Mouse (Mus musculus): ENCODE data around the gene Rubcn.
A peak's percentile ranks its signal among the peaks of the same experiment; 100 is the strongest.

The Rubcn gene

DNA sequence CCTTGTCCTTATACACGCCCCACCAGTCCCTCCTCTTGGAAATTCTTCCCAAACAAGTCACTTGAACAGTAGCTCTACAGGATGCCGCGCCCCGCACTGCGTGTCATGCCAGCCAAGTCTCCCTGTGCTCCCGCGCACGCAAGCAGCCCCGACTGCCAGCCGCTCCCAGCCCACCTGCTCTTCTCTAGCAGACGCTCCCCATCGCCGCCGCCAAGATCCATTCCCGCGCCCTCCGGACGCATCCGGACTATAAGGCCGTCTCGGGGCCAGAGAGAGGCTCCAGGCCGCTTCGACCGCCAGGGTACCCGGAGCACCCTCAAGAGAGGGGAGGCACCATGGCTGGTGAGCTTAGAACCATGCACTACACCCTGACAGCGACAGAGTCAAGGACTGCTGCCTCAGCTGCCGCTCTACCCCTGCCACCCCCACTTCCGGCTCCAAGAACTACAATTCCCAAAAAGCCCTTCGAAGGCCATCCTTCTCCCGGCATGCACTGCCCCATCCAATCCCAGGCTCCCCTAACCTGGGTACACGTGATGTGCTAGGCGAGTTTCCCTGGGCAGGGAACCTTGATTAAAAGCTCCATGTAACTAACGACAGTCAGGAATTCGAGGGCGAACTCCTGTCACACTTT, 9.5 kb downstream of the Rubcn start:
- peak; percentile 86 for DNase-seq

DNA sequence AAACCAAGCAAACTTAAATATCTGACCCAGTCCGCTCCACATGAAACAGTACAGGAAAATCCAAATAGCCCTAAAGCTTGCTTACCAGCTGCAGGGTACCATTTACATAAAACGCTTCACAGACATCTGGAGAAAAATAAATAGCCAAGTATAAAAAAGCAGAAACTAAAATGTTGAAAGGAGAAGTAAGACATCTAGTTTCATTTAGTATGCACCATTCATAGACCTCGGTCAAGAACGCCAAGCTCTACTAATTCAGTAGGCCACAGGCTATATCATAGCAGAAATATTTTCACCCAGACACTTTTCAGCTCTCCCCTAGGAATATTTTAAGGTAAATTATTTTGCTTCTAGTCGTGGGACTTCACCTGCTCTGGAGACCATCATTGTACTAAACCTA, 10.9 kb downstream of the Rubcn start:
- DNase-seq, result no peak

DNA sequence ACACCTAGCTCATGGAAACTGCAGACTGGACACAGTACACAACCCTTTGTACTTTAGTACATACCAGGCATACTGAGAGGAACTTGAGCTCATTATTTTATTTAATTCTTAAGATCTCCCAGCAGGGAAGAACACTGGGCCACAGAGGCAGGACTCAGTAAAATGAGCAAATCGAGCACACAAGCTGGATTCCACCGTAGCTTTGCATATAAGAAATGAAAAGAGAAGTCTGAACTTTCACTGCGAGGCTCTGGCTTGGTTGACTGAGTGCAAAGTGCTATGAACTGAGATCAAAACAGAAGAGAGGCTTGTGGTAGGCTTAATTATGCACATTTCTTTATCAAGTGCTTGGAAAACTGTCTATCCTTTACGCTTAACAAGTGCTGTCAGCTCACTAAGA, 12.2 kb downstream of the Rubcn start:
- no peak for DNase-seq

GRCm38 (mm10) chr16:32861813-32862385, 15.7 kb downstream of the Rubcn start:
- DNase-seq, result no peak

GRCm38 (mm10) chr16:32858771-32859636, 18.6 kb downstream of the Rubcn start:
- no peak for DNase-seq

DNA sequence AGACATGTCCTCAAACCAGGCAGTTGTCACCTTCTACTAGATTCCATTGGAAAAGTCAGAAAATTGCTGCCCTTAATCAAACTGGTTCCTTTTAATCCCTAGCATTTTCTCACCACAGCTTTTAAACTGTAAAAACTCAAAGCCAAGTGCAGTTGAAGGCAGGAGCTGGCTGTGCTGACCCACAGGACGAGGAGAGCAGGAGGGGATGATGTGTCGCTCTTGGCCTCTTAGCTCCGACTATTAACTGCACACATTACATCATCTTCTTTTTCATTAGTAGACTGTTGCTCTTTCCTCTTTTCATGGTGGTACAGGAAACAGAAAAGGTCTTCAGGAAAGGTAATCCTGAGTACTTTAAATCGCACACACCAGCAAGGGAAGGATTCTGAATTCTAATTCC, 19.2 kb downstream of the Rubcn start:
- no peak for DNase-seq

GRCm38 (mm10) chr16:32856751-32857150, 20.8 kb downstream of the Rubcn start:
- no peak for DNase-seq

DNA sequence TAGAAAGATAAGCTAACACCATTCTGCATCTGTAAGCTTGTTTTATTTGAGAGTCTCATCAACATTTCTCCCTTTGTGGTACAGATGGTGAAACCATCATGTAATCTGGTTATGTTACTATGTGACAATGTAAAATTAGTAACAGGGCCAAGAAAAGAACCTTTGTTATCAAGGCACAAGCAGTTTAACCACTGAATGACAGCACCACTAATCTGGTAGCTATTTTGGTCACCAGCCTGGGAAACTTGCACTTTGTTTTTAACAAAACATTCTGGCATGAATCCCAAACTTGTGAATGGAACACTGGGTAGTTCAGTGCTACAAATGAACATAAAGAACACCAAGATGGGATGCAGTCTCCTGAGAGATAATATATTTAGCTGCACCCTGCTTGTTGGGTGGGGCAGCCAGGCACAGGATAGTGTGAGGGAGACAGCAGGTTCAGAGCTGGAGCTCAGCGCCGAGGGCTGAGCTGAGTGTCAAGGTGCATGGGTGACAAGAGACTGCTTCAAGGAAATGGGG, 23.5 kb downstream of the Rubcn start:
- DNase-seq, result peak; percentile 48

DNA sequence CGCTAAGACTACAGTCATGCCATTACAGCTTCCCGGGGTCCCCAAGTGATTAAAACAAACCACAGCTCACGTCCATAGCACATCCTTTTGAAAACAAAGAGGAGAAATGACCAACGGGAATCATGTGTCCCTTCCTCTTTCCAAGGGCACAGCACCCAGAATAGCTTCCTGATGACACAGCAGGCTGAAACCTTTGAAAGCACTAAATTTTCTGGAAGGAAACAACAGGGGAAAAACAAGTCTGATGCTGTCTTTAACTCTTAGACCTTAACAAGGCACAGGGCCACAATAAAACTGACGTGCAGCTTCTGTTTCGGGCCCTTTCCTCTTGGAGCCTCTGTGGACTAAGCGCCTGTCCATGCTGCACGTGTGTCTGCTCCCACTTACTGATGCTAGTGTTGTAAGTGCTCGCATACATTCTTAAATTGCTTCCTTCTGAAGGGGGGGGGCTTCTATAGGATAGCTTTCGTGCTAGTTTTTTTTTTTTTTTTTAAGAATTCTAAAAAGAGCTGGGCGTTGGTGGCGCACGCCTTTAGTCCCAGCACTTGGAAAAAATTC, 24.0 kb downstream of the Rubcn start:
- DNase-seq, result peak; percentile 41

DNA sequence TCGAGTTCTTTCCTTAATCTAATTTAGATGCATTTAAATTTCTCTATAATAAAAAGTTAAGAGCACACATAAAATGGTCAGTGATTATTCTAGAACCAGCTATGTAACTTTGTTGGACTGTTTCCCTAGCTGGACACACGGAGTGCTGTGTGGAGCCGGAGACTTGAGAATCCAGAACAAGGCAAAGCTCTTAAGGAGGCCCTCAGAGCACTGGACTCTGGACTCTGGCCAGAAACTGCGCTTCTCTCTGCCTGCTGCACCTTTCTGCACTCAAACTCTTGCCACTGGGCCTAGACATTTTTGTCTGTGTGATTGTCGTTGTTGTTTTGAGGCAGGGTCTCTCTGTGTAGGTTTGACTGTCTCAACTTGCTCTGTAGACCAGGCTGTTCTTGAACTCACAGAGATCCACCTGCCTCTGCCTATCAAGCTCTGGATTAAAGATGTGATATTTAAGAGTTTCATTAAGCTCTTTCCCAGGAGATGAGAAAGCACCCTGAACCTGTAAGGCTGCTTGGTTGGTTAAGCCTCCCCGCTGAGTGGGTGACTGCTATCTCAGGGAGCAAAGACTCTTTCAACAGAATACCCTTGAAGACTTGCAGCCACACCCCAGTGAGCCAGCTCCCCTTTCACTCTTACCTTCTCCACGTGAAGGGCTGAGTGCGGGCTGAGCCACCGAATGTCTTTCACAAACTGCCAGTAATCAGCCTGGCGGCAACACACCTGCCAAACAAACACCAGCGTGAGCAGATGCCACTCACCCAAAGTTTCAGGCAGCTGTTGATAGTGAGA, 28.3 kb downstream of the Rubcn start:
- DNase-seq, result peak; percentile 50

- DNase-seq, result no peak
Observed at GRCm38 (mm10) chr16:32847103-32847502, 30.5 kb downstream of the Rubcn start.

- DNase-seq, result no peak
Observed at GRCm38 (mm10) chr16:32831501-32831900, 46.1 kb downstream of the Rubcn start.

GRCm38 (mm10) chr16:32829104-32829503, 48.5 kb downstream of the Rubcn start:
- no peak for DNase-seq

DNA sequence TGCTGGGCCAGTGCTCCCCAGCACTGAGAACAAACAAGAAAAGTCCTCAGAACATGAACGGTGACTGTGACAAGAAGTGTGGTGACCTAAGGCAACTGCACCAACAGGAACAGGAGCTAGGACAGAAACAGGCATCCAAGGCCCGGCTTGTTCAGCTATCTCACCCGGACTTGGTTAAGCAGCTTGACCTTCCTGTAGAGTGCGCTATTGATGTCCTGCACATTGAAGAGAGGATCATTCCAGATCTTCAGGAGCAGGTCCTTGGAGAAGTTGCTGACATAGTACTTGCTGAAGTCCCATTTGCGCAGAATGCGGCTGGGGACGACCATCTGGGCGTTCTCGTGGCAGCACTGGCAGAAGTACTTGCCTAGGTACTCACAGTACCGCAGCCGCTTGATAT, 51.0 kb downstream of the Rubcn start:
- DNase-seq, result peak; percentile 20

DNA sequence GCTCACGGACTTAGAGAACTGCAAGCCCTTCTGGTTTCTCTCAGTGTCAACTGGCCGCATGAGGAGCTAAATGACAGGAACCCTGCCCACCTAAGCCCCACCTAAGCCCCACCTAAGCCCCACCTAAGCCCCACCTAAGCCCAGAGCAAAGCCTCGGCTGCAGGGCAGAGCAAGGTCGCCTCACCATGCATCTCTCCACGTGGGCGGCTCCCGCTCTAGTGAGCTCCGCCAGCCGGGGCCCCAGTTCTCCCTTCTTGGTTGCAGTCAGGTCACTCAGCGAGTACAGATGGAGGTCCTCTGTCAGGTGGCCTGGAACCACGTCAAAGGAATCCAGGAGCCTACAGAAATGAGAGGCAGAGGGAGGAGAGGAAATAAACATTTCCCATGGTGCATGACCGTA, 52.2 kb downstream of the Rubcn start:
- no peak for DNase-seq

DNA sequence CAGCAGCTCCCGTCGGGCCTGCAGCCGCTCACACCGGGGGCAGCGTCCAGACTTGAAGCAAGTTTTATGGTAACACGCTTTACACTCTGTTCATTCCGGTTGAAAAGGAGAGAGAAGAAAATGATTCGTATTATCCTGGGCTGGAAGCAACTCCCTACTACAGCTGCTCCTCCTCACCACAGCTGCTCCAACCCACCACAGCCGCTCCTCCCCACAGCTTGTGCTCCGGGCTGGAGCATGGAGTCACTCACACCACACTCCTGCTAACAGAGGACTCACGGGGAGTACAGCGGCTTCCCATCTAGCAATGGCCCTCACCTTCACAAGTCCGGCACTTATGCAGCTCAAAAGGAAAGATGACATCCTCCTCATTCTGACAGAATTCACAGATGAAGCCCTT, 53.5 kb downstream of the Rubcn start:
- no peak for DNase-seq

DNA sequence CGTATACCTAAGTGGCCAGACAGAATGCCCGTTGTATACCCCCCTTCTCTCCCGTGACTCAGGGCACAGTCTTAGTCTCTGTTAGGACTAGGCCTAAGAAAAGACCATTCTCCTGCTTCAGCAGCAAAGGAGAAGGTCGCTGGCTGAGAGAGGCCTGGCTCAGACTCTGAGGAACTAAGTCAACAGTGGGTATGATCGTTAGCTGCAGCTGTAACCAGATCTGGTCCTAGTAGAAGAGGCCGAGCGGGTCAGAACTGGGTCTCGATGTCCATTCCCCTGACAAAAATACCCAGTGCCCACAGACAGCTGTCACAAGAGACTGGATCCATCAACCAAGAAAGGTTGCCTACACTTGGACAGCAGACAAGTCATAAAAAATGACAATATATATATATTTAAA, 54.1 kb downstream of the Rubcn start:
- DNase-seq, result no peak

DNA sequence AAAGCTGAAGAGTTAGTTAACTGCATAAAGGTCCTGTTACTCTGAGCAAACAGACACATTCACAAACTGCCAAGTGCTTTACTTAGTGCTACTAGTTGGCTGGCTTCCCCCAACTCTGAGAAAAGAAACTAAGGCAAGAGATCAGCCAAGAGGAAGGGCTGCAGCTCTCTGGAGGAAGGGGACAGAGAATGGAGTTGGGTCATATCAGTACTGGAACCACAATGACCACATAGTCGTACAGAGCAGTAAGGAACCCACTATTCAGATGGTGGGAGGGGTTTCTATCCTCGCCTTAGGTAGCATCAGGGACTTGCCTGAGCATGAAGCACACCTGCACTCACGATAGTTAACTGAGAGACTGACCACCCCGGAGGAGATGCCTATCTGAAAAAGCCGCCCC, 54.7 kb downstream of the Rubcn start:
- DNase-seq, result no peak

DNA sequence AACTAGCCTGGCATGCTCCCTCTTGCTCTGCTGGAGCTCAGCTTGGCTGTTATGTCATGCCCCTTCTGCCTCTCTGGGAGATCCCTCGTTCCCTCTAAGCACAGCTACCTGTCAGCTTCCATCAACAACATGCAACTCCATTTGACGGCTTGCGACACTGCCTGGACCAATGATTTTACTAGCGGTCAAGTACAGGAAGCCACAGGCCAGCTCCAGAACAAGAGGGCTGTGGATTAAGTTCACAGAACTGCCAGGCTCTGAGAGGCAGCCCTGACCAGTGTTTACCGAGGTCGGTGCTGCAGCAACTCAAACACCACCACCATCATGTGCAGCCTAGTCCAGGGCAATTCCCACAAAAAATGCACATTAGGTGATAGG, 55.1 kb downstream of the Rubcn start:
- no peak for DNase-seq

DNA sequence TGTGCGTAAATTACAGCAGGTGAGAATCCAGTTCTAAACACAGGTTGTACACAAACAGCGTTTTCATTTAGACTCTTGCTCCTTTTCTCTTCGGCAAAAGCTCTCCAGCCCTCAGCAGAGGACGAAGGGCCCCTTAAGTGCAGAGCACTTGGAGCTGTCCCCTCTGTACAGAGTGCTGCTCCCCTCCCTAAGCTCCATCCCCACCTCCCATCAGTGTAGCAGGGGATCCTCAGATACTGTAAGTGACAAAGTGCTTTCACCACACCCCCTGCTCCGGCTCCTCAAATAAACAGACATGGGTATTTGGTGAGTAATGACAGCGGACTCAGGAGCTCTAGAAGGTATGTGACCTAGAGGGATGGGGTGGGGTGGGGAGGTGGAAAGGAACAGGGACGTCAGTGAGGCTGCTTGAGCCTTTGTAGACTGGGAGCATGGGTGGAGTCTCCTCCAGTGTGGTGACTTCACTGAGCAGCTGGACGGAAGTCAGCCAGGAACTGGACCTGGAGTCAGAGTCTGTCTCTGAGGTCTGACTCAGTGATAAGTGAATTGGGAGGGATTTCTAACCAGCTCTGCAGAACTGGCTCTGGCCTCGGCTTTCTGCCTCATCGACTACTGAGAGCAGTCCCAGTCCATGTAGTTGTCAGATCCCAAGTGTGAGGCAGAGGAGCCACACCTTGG, 55.7 kb downstream of the Rubcn start:
- DNase-seq, result no peak

DNA sequence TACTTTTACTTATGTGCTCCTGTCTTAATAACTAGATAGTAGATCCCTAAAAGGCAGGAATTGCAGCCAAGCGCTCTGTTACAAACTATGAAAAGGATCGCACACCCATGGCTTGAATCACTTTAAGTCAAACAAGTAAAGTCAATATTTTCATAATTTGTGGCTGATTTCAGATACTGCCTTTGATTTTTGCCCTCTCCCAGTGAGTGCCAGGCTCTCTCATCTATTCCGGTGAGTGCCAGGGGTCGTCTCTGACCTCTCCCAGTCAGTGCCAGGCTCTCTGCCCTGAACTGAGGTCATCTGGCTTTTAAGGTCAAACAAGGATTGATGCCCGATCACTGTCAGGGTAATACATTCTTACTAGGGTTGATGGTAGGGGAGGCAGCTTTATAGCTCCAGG, 59.1 kb downstream of the Rubcn start:
- DNase-seq, result no peak

DNA sequence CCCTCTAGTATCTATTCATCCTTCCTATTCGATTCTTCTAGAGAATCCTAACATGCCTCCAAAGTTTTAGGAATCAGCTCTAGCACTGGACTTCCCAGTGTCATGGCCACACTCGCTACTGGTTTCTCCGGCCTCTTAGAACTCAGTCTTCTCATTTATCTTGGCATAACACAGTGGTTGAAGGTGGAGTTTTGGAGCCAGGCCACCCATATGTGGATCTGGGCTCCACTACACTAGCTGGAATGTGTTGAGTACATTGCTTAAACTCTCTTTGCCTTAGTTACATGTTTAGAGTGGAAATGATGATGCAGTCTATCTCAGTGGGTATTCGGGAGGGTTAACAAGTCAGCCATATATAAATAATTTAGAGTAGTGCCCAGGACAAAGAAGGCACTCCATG, 59.5 kb downstream of the Rubcn start:
- no peak for DNase-seq

All from thymus, postnatal 4 days (tissue).